Mouse (Mus musculus) right cerebral cortex, postnatal 36 days (tissue): ENCODE measurements around the gene Gm6904.
"Not testable (repeated sequence)": the region's sequence is repeated elsewhere in the genome, so short reads cannot be mapped to it uniquely, and the experiment has no call there.

ENCODE experiments used
- DNase-seq, 2 experiments: peaks; one replicate each; pipeline ENCODE4 v3.0.0; 2022; ENCODE audit warnings: low spot score in 2 of 2, mixed read lengths in 1 of 2

The Gm6904 gene

GRCm38 (mm10) chr14:59260056-59260455 is at the start of gene Gm6904:
Gene Gm6904, minus strand, starts transcription at chr14:59260216.
- no peak for DNase-seq

- not testable (repeated sequence) for DNase-seq
Measured at GRCm38 (mm10) chr14:59297391-59297790, 37.4 kb upstream of the Gm6904 start, which contains the start of gene Phf11a. Gene Phf11a, minus strand, starts transcription at chr14:59297522.

- DNase-seq, result not testable (repeated sequence)
Measured at GRCm38 (mm10) chr14:59291769-59292168, 31.8 kb upstream of the Gm6904 start.

GRCm38 (mm10) chr14:59274961-59275360 is 14.9 kb upstream of the Gm6904 start:
- DNase-seq, result not testable (repeated sequence)

- not testable (repeated sequence) for DNase-seq
Measured at GRCm38 (mm10) chr14:59255861-59256260, 4.2 kb downstream of the Gm6904 start.

- DNase-seq, result not testable (repeated sequence)
Measured at GRCm38 (mm10) chr14:59250350-59250749, 9.7 kb downstream of the Gm6904 start.

- no peak for DNase-seq
Measured at GRCm38 (mm10) chr14:59233635-59234034, 26.4 kb downstream of the Gm6904 start.

GRCm38 (mm10) chr14:59232003-59232402 is 28.0 kb downstream of the Gm6904 start:
- DNase-seq, result no peak

- DNase-seq, result no peak
Measured at GRCm38 (mm10) chr14:59230331-59230966, 29.6 kb downstream of the Gm6904 start.

GRCm38 (mm10) chr14:59229822-59230221 is 30.2 kb downstream of the Gm6904 start:
- DNase-seq, result no peak

- no peak for DNase-seq
Measured at GRCm38 (mm10) chr14:59226240-59226639, 33.8 kb downstream of the Gm6904 start.

- DNase-seq, result no peak
Measured at GRCm38 (mm10) chr14:59219241-59219640, 40.8 kb downstream of the Gm6904 start.

GRCm38 (mm10) chr14:59209816-59210215 is 50.2 kb downstream of the Gm6904 start:
- DNase-seq, result no peak

- DNase-seq, result no peak
Measured at GRCm38 (mm10) chr14:59209003-59209402, 51.0 kb downstream of the Gm6904 start.

- DNase-seq, result no peak
Measured at GRCm38 (mm10) chr14:59205976-59206583, 53.9 kb downstream of the Gm6904 start.

GRCm38 (mm10) chr14:59205461-59205860 is 54.6 kb downstream of the Gm6904 start:
- DNase-seq, result no peak

- DNase-seq, result no peak
Measured at GRCm38 (mm10) chr14:59201604-59202215, 58.3 kb downstream of the Gm6904 start.

GRCm38 (mm10) chr14:59200711-59201603 is 59.1 kb downstream of the Gm6904 start, which contains the start of gene Rcbtb1:
Gene Rcbtb1, plus strand, starts transcription at chr14:59201209.
- DNase-seq, result peak; percentile 85 to 88
